Mouse (Mus musculus): ENCODE measurements around the gene Kif26b.

GRCm38 (mm10) chr1:178871055-178871454 lies 342.1 kb downstream of the Kif26b start:
- TF ChIP-seq POLR2A (IDR thresholded peaks at IDR 0.05; ENCODE audit: borderline replicate concordance, control insufficient read depth, low read depth, low read length), result no peak
- no peak for TF ChIP-seq CTCF (IDR thresholded peaks at IDR 0.05; ENCODE audit: control insufficient read depth, insufficient read depth, low read length)
